Mouse (Mus musculus) liver, embryonic 15.5 days (tissue): ENCODE measurements at regions not wholly inside any gene's neighbourhood (a gene's known extent, or its start where the extent isn't known, plus 50 kb on each side); places are given as distances from the start of the nearest gene placed in this dataset.

Experiments used
- ATAC-seq: fragments of 200-750 bp; cut with Nextera tagmentation; 2 replicates; pipeline ENCODE4 v1.8.0; 2017; ENCODE audit warnings: moderate number of reproducible peaks, mild to moderate bottlenecking, moderate library complexity; ENCODE audit not compliant: insufficient read depth
- H3K27ac ChIP-seq: fragments of 300-500 bp; sonication (generic); replicated peaks from 2 replicates; pipeline ENCODE4 v1.5.1; 2015; ENCODE audit warnings: mild to moderate bottlenecking, inconsistent platforms
- H3K27me3 ChIP-seq: fragments of 300-500 bp; sonication (generic); 2 replicates; pipeline ENCODE4 v1.6.1; 2015; ENCODE audit warnings: mild to moderate bottlenecking, inconsistent platforms
- H3K36me3 ChIP-seq: fragments of 300-500 bp; sonication (generic); replicated peaks from 2 replicates; pipeline ENCODE4 v1.6.1; 2015; ENCODE audit warnings: moderate library complexity, mild to moderate bottlenecking, inconsistent platforms
- H3K4me1 ChIP-seq: fragments of 300-500 bp; sonication (generic); replicated peaks from 2 replicates; pipeline ENCODE4 v1.6.1; 2015; ENCODE audit warnings: inconsistent platforms
- H3K4me2 ChIP-seq: fragments of 300-500 bp; sonication (generic); 2 replicates; pipeline ENCODE4 v1.6.1; 2015; ENCODE audit warnings: moderate library complexity, mild to moderate bottlenecking, inconsistent platforms
- H3K4me3 ChIP-seq: fragments of 300-500 bp; sonication (generic); replicated peaks from 2 replicates; pipeline ENCODE4 v1.5.1; 2015; ENCODE audit warnings: mild to moderate bottlenecking, inconsistent platforms
- H3K9ac ChIP-seq: fragments of 300-500 bp; sonication (generic); 2 replicates; pipeline ENCODE4 v1.6.1; 2015; ENCODE audit warnings: moderate library complexity, mild to moderate bottlenecking, inconsistent platforms
- H3K9me3 ChIP-seq: fragments of 300-500 bp; sonication (generic); replicated peaks from 2 replicates; pipeline ENCODE4 v1.6.1; 2016; ENCODE audit warnings: inconsistent platforms
- WGBS: fragments of 180-500 bp; shearing (Covaris S2); methylation state at CpG from one replicate; pipeline ENCODE4 v1.1.7; 2015; ENCODE audit warnings: mixed read lengths; ENCODE audit not compliant: insufficient replicate concordance; 5-methylcytosine and 5-hydroxymethylcytosine counted together

- Histone ChIP-seq H3K27ac (no peak overlapping the region), H3K36me3 (no peaks in the 10 kb centered on the region), H3K9ac (no peak overlapping the region), H3K4me3 (no peak overlapping the region), H3K4me1 (peaks cover 4% of the 10 kb centered on the region; the same call in 1 of the 2 replicates), H3K9me3 (no peaks in the 10 kb centered on the region), H3K4me2 (no peak overlapping the region), H3K27me3 (no peaks in the 10 kb centered on the region)
- 63% methylated on average over 4 of the region's 4 CpGs for WGBS
- ATAC-seq: no peak
Measured at GRCm38 (mm10) chr11:114551262-114551661, 117.1 kb upstream of the Rpl38 start.

GRCm38 (mm10) chr11:114548658-114549057 is 119.7 kb upstream of the Rpl38 start:
- H3K9ac ChIP-seq: no peak overlapping the region
- no peak overlapping the region for H3K27ac ChIP-seq
- H3K9me3 ChIP-seq: no peaks in the 10 kb centered on the region
- ATAC-seq: no peak
- H3K4me2 ChIP-seq: no peak overlapping the region
- H3K27me3 ChIP-seq: no peaks in the 10 kb centered on the region
- H3K4me3 ChIP-seq: no peak overlapping the region
- 68% methylated on average over 5 of the region's 5 CpGs for WGBS
- no peaks in the 10 kb centered on the region for H3K36me3 ChIP-seq
- H3K4me1 ChIP-seq: no peaks in the 10 kb centered on the region; the same call in 1 of the 2 replicates

DNA sequence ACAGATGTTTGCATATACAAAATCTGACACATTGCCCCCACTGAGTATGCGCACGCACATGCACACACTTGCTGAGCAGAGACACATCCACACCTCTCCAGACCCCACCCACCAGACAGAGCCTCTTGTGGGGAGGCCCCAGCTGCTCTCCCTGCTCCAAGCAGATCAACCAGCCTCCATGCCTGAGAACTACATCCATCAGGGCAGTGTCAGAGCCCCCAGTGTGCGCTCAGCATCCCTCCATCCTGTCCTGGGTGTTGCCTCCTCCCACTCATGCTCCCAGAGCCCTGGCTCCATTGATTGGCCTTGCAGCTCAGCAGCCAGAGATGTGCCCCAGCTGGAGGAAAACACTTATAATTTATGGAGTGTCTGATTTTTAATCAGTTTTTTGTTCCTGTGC is 124.1 kb upstream of the Rpl38 start:
- Histone ChIP-seq H3K36me3 (no peaks in the 10 kb centered on the region), H3K27ac (no peak overlapping the region), H3K4me3 (no peak overlapping the region), H3K4me1 (no peaks in the 10 kb centered on the region), H3K9me3 (no peaks in the 10 kb centered on the region), H3K27me3 (no peaks in the 10 kb centered on the region), H3K9ac (no peak overlapping the region), H3K4me2 (no peak overlapping the region)
- 59% methylated on average over 3 of the region's 3 CpGs for WGBS
- ATAC-seq: no peak

GRCm38 (mm10) chr11:114542167-114542566 is 126.2 kb upstream of the Rpl38 start:
- no peak overlapping the region for H3K4me3 ChIP-seq
- 49% methylated on average over 8 of the region's 8 CpGs for WGBS
- no peaks in the 10 kb centered on the region for H3K36me3 ChIP-seq
- H3K27me3 ChIP-seq: no peaks in the 10 kb centered on the region; the same call in 1 of the 2 replicates
- no peaks in the 10 kb centered on the region for H3K4me1 ChIP-seq
- no peaks in the 10 kb centered on the region for H3K9me3 ChIP-seq
- no peak for ATAC-seq
- H3K9ac ChIP-seq: no peak overlapping the region
- H3K4me2 ChIP-seq: no peak overlapping the region
- no peak overlapping the region for H3K27ac ChIP-seq

DNA sequence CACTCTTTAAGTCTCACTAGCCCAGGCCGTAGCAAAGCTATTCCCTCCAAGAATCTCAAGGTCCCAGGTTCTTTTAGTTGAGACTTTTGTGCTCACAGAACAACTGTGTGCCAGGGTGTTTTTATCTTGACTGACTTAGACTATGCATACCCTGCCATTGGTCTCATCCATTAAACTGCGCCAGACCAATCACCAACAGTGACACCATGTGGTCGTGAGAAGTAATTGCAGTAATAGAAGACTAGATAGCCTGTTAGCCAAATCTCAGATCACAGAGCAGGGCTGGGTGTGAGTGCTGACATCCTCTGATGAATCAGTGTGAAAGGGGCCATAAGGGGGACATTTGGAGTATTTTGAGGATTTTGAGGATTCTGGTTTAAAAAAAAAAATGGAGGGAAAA is 127.8 kb upstream of the Rpl38 start:
- no peak for ATAC-seq
- 58% methylated on average over 3 of the region's 3 CpGs for WGBS
- H3K4me3 ChIP-seq: no peak overlapping the region
- H3K27ac ChIP-seq: no peak overlapping the region
- no peaks in the 10 kb centered on the region; the same call in 1 of the 2 replicates for H3K27me3 ChIP-seq
- no peaks in the 10 kb centered on the region for H3K4me1 ChIP-seq
- no peaks in the 10 kb centered on the region for H3K36me3 ChIP-seq
- no peaks in the 10 kb centered on the region for H3K9me3 ChIP-seq
- H3K4me2 ChIP-seq: no peak overlapping the region
- H3K9ac ChIP-seq: no peak overlapping the region

GRCm38 (mm10) chr11:114536616-114537493 is 131.5 kb upstream of the Rpl38 start:
- no peak overlapping the region for H3K4me2 ChIP-seq
- H3K9me3 ChIP-seq: no peaks in the 10 kb centered on the region
- no peaks in the 10 kb centered on the region for H3K36me3 ChIP-seq
- ATAC-seq: no peak
- no peak overlapping the region for H3K4me3 ChIP-seq
- no peak overlapping the region for H3K9ac ChIP-seq
- 20% methylated on average over 13 of the region's 13 CpGs for WGBS
- H3K27ac ChIP-seq: no peak overlapping the region
- H3K4me1 ChIP-seq: no peaks in the 10 kb centered on the region
- no peaks in the 10 kb centered on the region; the same call in 1 of the 2 replicates for H3K27me3 ChIP-seq

DNA sequence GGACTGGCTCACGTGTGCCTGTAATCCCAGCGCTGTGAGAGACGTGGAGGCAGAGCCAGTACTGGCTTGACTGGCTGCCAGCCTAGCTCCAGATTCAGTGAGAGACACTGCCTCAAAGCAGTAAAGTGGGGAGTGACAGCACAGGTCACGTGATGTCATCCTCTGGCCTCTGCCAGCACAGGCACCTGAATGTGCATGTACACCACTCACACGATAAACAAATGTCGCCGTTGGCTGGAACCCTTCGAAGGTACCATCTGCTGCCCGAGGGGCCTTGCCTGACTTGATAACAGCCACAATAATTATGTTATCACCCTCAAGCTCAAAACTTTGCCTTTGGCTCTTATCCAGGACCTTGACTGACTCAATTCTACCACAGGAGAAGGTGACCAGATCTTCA is 132.4 kb upstream of the Rpl38 start:
- no peaks in the 10 kb centered on the region for H3K36me3 ChIP-seq
- no peak overlapping the region for H3K4me3 ChIP-seq
- no peaks in the 10 kb centered on the region; the same call in 1 of the 2 replicates for H3K27me3 ChIP-seq
- WGBS: 58% methylated on average over 9 of the region's 9 CpGs
- no peaks in the 10 kb centered on the region for H3K9me3 ChIP-seq
- H3K9ac ChIP-seq: no peak overlapping the region
- ATAC-seq: no peak
- no peaks in the 10 kb centered on the region for H3K4me1 ChIP-seq
- H3K4me2 ChIP-seq: no peak overlapping the region
- H3K27ac ChIP-seq: no peak overlapping the region

DNA sequence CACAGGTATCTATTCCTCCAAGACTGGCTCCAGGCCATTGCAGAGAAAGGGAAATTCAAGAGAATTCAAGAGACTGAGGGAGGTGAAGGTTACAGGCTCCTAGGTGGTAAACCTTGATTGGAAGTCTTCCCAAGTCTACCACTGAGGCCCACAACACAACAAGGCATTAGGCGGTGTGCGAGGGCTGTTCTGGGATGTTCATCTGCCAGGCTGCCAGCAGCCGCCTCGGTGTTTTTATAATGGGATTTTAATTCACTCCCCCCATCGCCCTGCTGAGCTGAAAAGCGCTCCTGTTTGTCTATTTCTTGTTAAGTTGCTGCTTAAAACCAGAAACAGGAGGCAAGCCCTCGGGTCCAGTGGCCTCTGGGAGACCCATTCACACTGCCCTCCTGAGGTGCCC is 133.9 kb upstream of the Rpl38 start:
- no peak overlapping the region for H3K4me2 ChIP-seq
- 64% methylated on average over 7 of the region's 7 CpGs for WGBS
- no peak for ATAC-seq
- no peak overlapping the region for H3K4me3 ChIP-seq
- no peak overlapping the region for H3K27ac ChIP-seq
- H3K27me3 ChIP-seq: no peaks in the 10 kb centered on the region; the same call in 1 of the 2 replicates
- H3K9ac ChIP-seq: no peak overlapping the region
- no peaks in the 10 kb centered on the region for H3K9me3 ChIP-seq
- no peaks in the 10 kb centered on the region for H3K36me3 ChIP-seq
- H3K4me1 ChIP-seq: no peaks in the 10 kb centered on the region

DNA sequence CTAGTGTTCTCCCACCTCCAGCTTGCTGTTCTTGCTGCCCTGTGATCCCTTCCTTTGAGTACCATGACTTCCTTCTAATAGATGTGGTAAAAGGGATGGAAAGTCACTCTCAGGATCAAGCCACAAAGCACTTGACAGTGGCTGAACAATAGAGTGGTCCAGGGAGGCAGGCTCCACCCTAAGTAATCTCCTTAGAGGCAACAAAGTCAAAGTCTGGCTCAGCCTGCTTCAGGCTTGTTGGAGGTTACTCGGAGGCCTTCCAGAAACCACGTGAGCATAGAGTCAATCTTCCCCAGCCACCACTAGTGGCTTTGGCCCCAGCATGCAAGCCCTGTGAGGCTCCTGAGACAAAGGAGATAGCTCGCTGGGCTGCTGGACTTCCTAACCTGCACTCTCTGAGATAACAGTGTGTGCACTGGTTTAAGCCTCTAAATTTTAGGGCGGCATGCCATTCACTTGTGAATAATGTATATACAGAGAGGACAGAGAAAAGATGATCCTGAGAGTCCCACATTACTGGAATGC is 137.0 kb upstream of the Rpl38 start:
- ATAC-seq: no peak

DNA sequence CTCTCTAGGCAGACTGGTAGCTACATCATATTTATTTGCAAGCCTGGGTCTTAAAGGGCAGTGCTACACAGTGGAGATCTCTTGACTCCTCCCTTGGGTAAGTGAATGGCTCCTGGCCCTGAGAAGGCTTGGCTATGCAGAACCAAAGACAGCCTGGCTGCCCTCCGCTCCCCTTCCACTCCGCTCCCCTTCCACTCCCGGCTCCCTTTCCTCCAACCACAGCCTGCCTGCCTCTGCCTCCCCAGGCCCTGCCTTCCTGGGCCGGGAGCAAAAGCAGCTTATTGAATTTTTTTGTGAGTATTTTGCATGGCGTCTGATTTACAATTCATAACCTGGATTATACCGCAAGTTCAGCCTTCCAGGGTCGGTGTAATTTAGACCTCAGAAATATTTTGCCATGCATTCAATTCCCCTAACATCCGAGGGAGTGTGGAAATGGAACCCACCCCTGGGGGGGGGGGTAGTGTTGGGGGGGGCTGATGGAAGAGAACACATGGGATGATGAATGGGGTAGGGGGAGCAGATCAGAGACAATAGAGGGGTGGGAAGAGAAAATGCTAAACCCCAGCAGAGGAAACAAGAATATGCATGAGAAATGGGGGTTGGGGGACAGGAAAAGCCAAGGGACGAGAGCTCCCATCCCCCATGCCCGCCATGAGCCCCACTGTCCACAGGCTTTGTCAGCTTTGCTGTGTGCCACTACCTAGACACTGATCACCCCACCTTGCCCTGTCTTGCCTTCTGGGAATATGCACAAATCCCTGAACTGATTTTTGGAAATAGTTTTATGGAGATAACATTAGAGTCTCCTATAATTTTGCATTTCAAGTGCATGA is 139.2 kb upstream of the Rpl38 start:
- WGBS: 53% methylated on average over 10 of the region's 10 CpGs
- Histone ChIP-seq H3K4me3 (no peak overlapping the region), H3K4me1 (no peaks in the 10 kb centered on the region), H3K36me3 (no peaks in the 10 kb centered on the region), H3K27me3 (no peaks in the 10 kb centered on the region), H3K4me2 (no peak overlapping the region), H3K9ac (no peak overlapping the region), H3K9me3 (no peaks in the 10 kb centered on the region), H3K27ac (no peak overlapping the region)
- ATAC-seq: no peak

More for the DNA sequence above, 137.0 kb upstream of the Rpl38 start:
- no peak overlapping the region for H3K9ac ChIP-seq
- H3K4me1 ChIP-seq: no peaks in the 10 kb centered on the region
- H3K27me3 ChIP-seq: no peaks in the 10 kb centered on the region
- H3K4me3 ChIP-seq: no peak overlapping the region
- no peaks in the 10 kb centered on the region for H3K36me3 ChIP-seq
- 11% methylated on average over 4 of the region's 4 CpGs for WGBS
- H3K4me2 ChIP-seq: no peak overlapping the region
- H3K27ac ChIP-seq: no peak overlapping the region
- no peaks in the 10 kb centered on the region for H3K9me3 ChIP-seq
